In genomic region chr12:76818120-76818519, GRCm38 (mm10) we compare ENCODE assay signal across 10 mouse cellular contexts. TPM values are rescaled to one million over a fixed set of nuclear protein-coding genes. Genes with fewer than 3 reads are reported as not detected.
DNase-seq lines count a peak whose midpoint lies in the region; TF ChIP-seq lines count a peak whose summit lies in the region.
"Had no signal": no experiment of that assay in that cellular context is flagged by ENCODE, and none has a peak within 500 bp of the region (broad histone marks: within the 10 kb centered on the region; RNA-seq: fewer than 3 reads in every experiment).

No protein-coding gene starts in this region.

- in situ Hi-C loops in ES-E14 (cut with MboI; ENCODE audit: low sequenced_read_pairs in 2 of 2, unreplicated experiment in 2 of 2) = no loop called here

- 66% methylated on average over 4 of the region's 4 CpGs for WGBS in lung, adult 2 months

- peaks cover 3 to 21% of the 10 kb centered on the region in 2 experiments; a peak in 2 of 4 replicates for H3K4me1 ChIP-seq in ES-E14 (ENCODE audit: control insufficient read depth in 2 of 2, insufficient read depth in 2 of 2, low read length in 2 of 2, poor library complexity in 1 of 2)
- H3K4me1 ChIP-seq in cortical plate, adult 2 months (ENCODE audit: control insufficient read depth, insufficient read depth, low read length) = peaks cover 25% of the 10 kb centered on the region
- peaks cover 3% of the 10 kb centered on the region; the same call in 1 of the 2 replicates for H3K4me1 ChIP-seq in lung, adult 2 months (ENCODE audit: control insufficient read depth, insufficient read depth, low read length)

- H3K9ac ChIP-seq in ES-E14 (ENCODE audit: insufficient read depth, low read depth, low read length, poor library complexity, severe bottlenecking) = peak overlapping the region; percentile 18; the same call in 1 of the 2 replicates
- H3K9ac ChIP-seq: heart, embryonic 12.5 days; midbrain, embryonic 12.5 days had no signal

- peaks cover 1% of the 10 kb centered on the region; the same call in 1 of the 2 replicates for H3K36me3 ChIP-seq in ES-E14 (ENCODE audit: control insufficient read depth, insufficient read depth, low read length, poor library complexity, severe bottlenecking)
- H3K36me3 ChIP-seq: heart, embryonic 12.5 days; midbrain, embryonic 12.5 days had no signal

- no peak for TF ChIP-seq CTCF in cortical plate, adult 2 months (IDR thresholded peaks at IDR 0.05; ENCODE audit: extremely low read depth, insufficient read depth, low read length)
- TF ChIP-seq CTCF in lung, adult 2 months (IDR thresholded peaks at IDR 0.05; ENCODE audit: insufficient read depth, low read length) = no peak

- H3K27ac ChIP-seq in ES-E14 (ENCODE audit: insufficient read depth, low read depth, low read length, poor library complexity, severe bottlenecking) = peak overlapping the region; percentile 55
- peak overlapping the region; percentile 12; the same call in 1 of the 2 replicates for H3K27ac ChIP-seq in cortical plate, adult 2 months (ENCODE audit: insufficient read depth, low read length)
- H3K27ac ChIP-seq: midbrain, embryonic 12.5 days had no signal

- H3K4me3 ChIP-seq in ES-E14 (ENCODE audit: insufficient read depth in 1 of 2, low read depth in 1 of 2, low read length in 2 of 2, poor library complexity in 1 of 2, severe bottlenecking in 1 of 2) = peak overlapping the region; percentile 4 to 13; a peak in 1 of 4 replicates
- peak overlapping the region; percentile 85; the same call in 1 of the 2 replicates for H3K4me3 ChIP-seq in cortical plate, adult 2 months (ENCODE audit: insufficient read depth, low read length)
- H3K4me3 ChIP-seq in lung, adult 2 months (replicated peaks; ENCODE audit: extremely low read depth, low read depth, low read length) = no peak overlapping the region
- H3K4me3 ChIP-seq: heart, embryonic 12.5 days; midbrain, embryonic 12.5 days had no signal

- TF ChIP-seq POLR2A in cortical plate, adult 2 months (IDR thresholded peaks at IDR 0.05; ENCODE audit: extremely low read depth, insufficient read depth, low read length) = no peak
- TF ChIP-seq POLR2A in lung, adult 2 months (IDR thresholded peaks at IDR 0.05; ENCODE audit: borderline replicate concordance, extremely low read depth, low read depth, low read length) = no peak

- no peaks in the 10 kb centered on the region for H3K9me3 ChIP-seq in ES-E14 (ENCODE audit: control insufficient read depth, insufficient read depth, low read depth, low read length)
- H3K9me3 ChIP-seq: heart, embryonic 12.5 days; midbrain, embryonic 12.5 days had no signal

- DNase-seq in ES-E14 (ENCODE audit: low read depth, low spot score) = peak; percentile 74
- peak; percentile 58 for DNase-seq in kidney, adult 18-20 months
- DNase-seq in lung, adult 2 months = peak; percentile 54
- DNase-seq in thymus, postnatal 14 days = no peak
- DNase-seq in right cerebral cortex, postnatal 36 days (ENCODE audit: low spot score in 2 of 2) = no peak
- no peak for DNase-seq in adrenal gland, adult 8-10 months
- no peak for DNase-seq in spleen, adult 18-20 months

TF ChIP-seq in ES-E14, 5 proteins besides CTCF, POLR2A, EP300 and RAD21:
- TF ChIP-seq MAFK (IDR thresholded peaks at IDR 0.05; ENCODE audit: insufficient read depth, low read depth, low read length) = no peak
- TF ChIP-seq ZNF384 (IDR thresholded peaks at IDR 0.05; ENCODE audit: low read depth, low read length) = no peak
- no peak for TF ChIP-seq HCFC1 (IDR thresholded peaks at IDR 0.05; ENCODE audit: borderline replicate concordance, insufficient read depth, low read length)
- no peak for TF ChIP-seq CHD2 (IDR thresholded peaks at IDR 0.05; ENCODE audit: low read depth, low read length)
- TF ChIP-seq ZC3H11A (IDR thresholded peaks at IDR 0.05; ENCODE audit: borderline replicate concordance, low read depth, low read length) = no peak

RNA-seq across cellular contexts. Expression of gene Rab15, which starts 4.6 kb away (rescaled TPM):
- total RNA-seq in ES-E14 (2012; rRNA removed) = 8.8 and 9.5 TPM in 2 replicates
- 224 and 229 TPM in 2 replicates for polyA plus RNA-seq in cortical plate, adult 2 months (2012; rRNA removed)
- polyA plus RNA-seq in lung, adult 2 months (2012; rRNA removed) = 17.5 and 20.3 TPM in 2 replicates
- 1 to 10 TPM; 4.0 to 6.5 (median 4.6) TPM for total RNA-seq in adrenal gland, adult 8-10 months (2022)

RNA-seq across cellular contexts. Expression of gene Gpx2, which starts 22.8 kb away (rescaled TPM):
- 3.8 and 7.0 TPM in 2 replicates for total RNA-seq in ES-E14 (2012; rRNA removed)
- 0.13 and 0.38 TPM in 2 replicates for polyA plus RNA-seq in cortical plate, adult 2 months (2012; rRNA removed)
- 53.9 and 186 TPM in 2 replicates for polyA plus RNA-seq in lung, adult 2 months (2012; rRNA removed)
- total RNA-seq in adrenal gland, adult 8-10 months (2022) = under 1 TPM in 1 of 4 experiments, not detected in 3; 0.23 TPM
- polyA plus RNA-seq: heart, embryonic 12.5 days; midbrain, embryonic 12.5 days had no signal

RNA-seq across cellular contexts. Expression of gene Fntb, which starts 52.7 kb away (rescaled TPM):
- total RNA-seq in ES-E14 (2012; rRNA removed) = 24.0 and 24.2 TPM in 2 replicates
- 31.7 and 32.4 TPM in 2 replicates for polyA plus RNA-seq in cortical plate, adult 2 months (2012; rRNA removed)
- polyA plus RNA-seq in lung, adult 2 months (2012; rRNA removed) = 21.0 and 29.0 TPM in 2 replicates
- total RNA-seq in adrenal gland, adult 8-10 months (2022) = 10 to 100 TPM; 14.4 to 18.8 (median 16.8) TPM

RNA-seq across cellular contexts. Expression of gene Churc1, which starts 52.8 kb away (rescaled TPM):
- 69.5 and 74.4 TPM in 2 replicates for total RNA-seq in ES-E14 (2012; rRNA removed)
- polyA plus RNA-seq in cortical plate, adult 2 months (2012; rRNA removed) = 96.2 and 101 TPM in 2 replicates
- polyA plus RNA-seq in lung, adult 2 months (2012; rRNA removed) = 27.6 and 41.4 TPM in 2 replicates
- total RNA-seq in adrenal gland, adult 8-10 months (2022) = 10 to 100 TPM; 81.3 to 93.7 (median 92.7) TPM

Comparison
In these comparisons a context has a peak if more than half of its experiments do, and no peak if none do; other contexts are left out.
1. DNase-seq: peak in ES-E14 (single experiment), kidney, adult 18-20 months (single experiment) and lung, adult 2 months (single experiment); none in thymus, postnatal 14 days (single experiment), right cerebral cortex, postnatal 36 days (0 of 2), adrenal gland, adult 8-10 months (single experiment) and spleen, adult 18-20 months (0 of 2).